In genomic region chr14:11670847-11671246, GRCm38 (mm10) we compare ENCODE assay signal across 15 mouse cellular contexts.
DNase-seq lines count a peak whose midpoint lies in the region; ATAC-seq and TF ChIP-seq lines count a peak whose summit lies in the region.
"Had no signal": no experiment of that assay in that cellular context is flagged by ENCODE, and none has a peak within 500 bp of the region (broad histone marks: within the 10 kb centered on the region; RNA-seq: fewer than 3 reads in every experiment).

No protein-coding gene starts in this region.

- H3K36me3 ChIP-seq in heart, embryonic 11.5 days (ENCODE audit: control insufficient read depth, insufficient read depth, low read length) = no peaks in the 10 kb centered on the region
- H3K36me3 ChIP-seq in hindbrain, embryonic 14.5 days (replicated peaks; ENCODE audit: control insufficient read depth, insufficient read depth) = no peaks in the 10 kb centered on the region
- H3K36me3 ChIP-seq in neural tube, embryonic 13.5 days = no peaks in the 10 kb centered on the region
- no peaks in the 10 kb centered on the region for H3K36me3 ChIP-seq in stomach, postnatal 0 days (ENCODE audit: control insufficient read depth, insufficient read depth, low read length)
- H3K36me3 ChIP-seq: embryonic facial prominence, embryonic 15.5 days had no signal

- peaks cover 15% of the 10 kb centered on the region; the same call in 1 of the 2 replicates for H3K4me1 ChIP-seq in heart, embryonic 11.5 days (ENCODE audit: control insufficient read depth, insufficient read depth, low read length)
- H3K4me1 ChIP-seq in hindbrain, embryonic 14.5 days (replicated peaks; ENCODE audit: control insufficient read depth, insufficient read depth, low read length) = peaks cover 23% of the 10 kb centered on the region
- peaks cover 31% of the 10 kb centered on the region for H3K4me1 ChIP-seq in neural tube, embryonic 13.5 days (replicated peaks)
- H3K4me1 ChIP-seq in stomach, postnatal 0 days (replicated peaks; ENCODE audit: control insufficient read depth, insufficient read depth) = no peaks in the 10 kb centered on the region

- H3K27ac ChIP-seq in heart, embryonic 11.5 days (ENCODE audit: low read depth, low read length) = no peak overlapping the region
- no peak overlapping the region for H3K27ac ChIP-seq in hindbrain, embryonic 14.5 days
- H3K27ac ChIP-seq in neural tube, embryonic 13.5 days (replicated peaks) = no peak overlapping the region
- no peak overlapping the region for H3K27ac ChIP-seq in stomach, postnatal 0 days (replicated peaks)
- H3K27ac ChIP-seq: embryonic facial prominence, embryonic 15.5 days; liver, embryonic 14.5 days had no signal

- no peak for DNase-seq in heart, postnatal 36 days
- peak; percentile 68 for DNase-seq in brain, embryonic 14.5 days (ENCODE audit: low read depth)
- no peak for DNase-seq in hindbrain, embryonic 14.5 days (ENCODE audit: low spot score)
- no peak for DNase-seq in ovary, postnatal 36 days (ENCODE audit: low spot score)
- DNase-seq in stomach, postnatal 0 days (ENCODE audit: low spot score) = no peak
- DNase-seq: adrenal gland, postnatal 25 days; cerebellum, adult 11 months; kidney, adult 2 months; lung, postnatal 36 days; thymus, postnatal 36 days had no signal

- 18% methylated on average over 6 of the region's 6 CpGs for WGBS in heart, embryonic 11.5 days (ENCODE audit: insufficient replicate concordance)
- WGBS in hindbrain, embryonic 14.5 days = 7% methylated on average over 6 of the region's 6 CpGs
- WGBS in neural tube, embryonic 13.5 days = 3% methylated on average over 6 of the region's 6 CpGs
- WGBS in stomach, postnatal 0 days = 28% methylated on average over 6 of the region's 6 CpGs

- no peak overlapping the region for H3K4me3 ChIP-seq in heart, embryonic 11.5 days (ENCODE audit: low read depth, low read length)
- no peak overlapping the region for H3K4me3 ChIP-seq in hindbrain, embryonic 14.5 days (replicated peaks; ENCODE audit: low read length)
- no peak overlapping the region for H3K4me3 ChIP-seq in neural tube, embryonic 13.5 days
- no peak overlapping the region for H3K4me3 ChIP-seq in stomach, postnatal 0 days (ENCODE audit: low read depth, low read length)
- H3K4me3 ChIP-seq: embryonic facial prominence, embryonic 15.5 days; myocyte had no signal

- TF ChIP-seq POLR2A in brain, embryonic 14.5 days (IDR thresholded peaks at IDR 0.05; ENCODE audit: borderline replicate concordance, extremely low read depth, insufficient read depth, insufficient read length, poor library complexity, severe bottlenecking) = no peak

- no peak overlapping the region for H3K9ac ChIP-seq in heart, embryonic 11.5 days (ENCODE audit: low read depth, low read length)
- 0 out of 2 replicates have a peak overlapping the region, but pooled peaks have one; percentile 25 for H3K9ac ChIP-seq in hindbrain, embryonic 14.5 days
- H3K9ac ChIP-seq in neural tube, embryonic 13.5 days = 0 out of 2 replicates have a peak overlapping the region, but pooled peaks have one; percentile 26
- no peak overlapping the region for H3K9ac ChIP-seq in stomach, postnatal 0 days (ENCODE audit: low read length)
- H3K9ac ChIP-seq: embryonic facial prominence, embryonic 15.5 days; liver, embryonic 14.5 days had no signal

- H3K27me3 ChIP-seq in heart, embryonic 11.5 days (ENCODE audit: control insufficient read depth, insufficient read depth, low read length) = no peaks in the 10 kb centered on the region
- no peaks in the 10 kb centered on the region for H3K27me3 ChIP-seq in hindbrain, embryonic 14.5 days (ENCODE audit: control insufficient read depth, insufficient read depth, low read length)
- H3K27me3 ChIP-seq in neural tube, embryonic 13.5 days = peaks cover 10% of the 10 kb centered on the region; the same call in 1 of the 2 replicates
- H3K27me3 ChIP-seq in stomach, postnatal 0 days (ENCODE audit: control insufficient read depth, insufficient read depth, low read length) = no peaks in the 10 kb centered on the region
- H3K27me3 ChIP-seq: embryonic facial prominence, embryonic 15.5 days had no signal

- no peak for ATAC-seq in heart, embryonic 11.5 days (replicated peaks; ENCODE audit: insufficient number of reproducible peaks, low FRiP score, low TSS enrichment)
- no peak for ATAC-seq in hindbrain, embryonic 14.5 days (ENCODE audit: low FRiP score)
- ATAC-seq in neural tube, embryonic 13.5 days (ENCODE audit: low read depth) = no peak
- ATAC-seq in stomach, postnatal 0 days (ENCODE audit: low FRiP score, low TSS enrichment) = no peak

- no peaks in the 10 kb centered on the region for H3K9me3 ChIP-seq in heart, embryonic 11.5 days (replicated peaks; ENCODE audit: control insufficient read depth, low read length)
- H3K9me3 ChIP-seq in hindbrain, embryonic 14.5 days (ENCODE audit: control insufficient read depth, low read length) = no peaks in the 10 kb centered on the region
- no peaks in the 10 kb centered on the region for H3K9me3 ChIP-seq in neural tube, embryonic 13.5 days
- no peaks in the 10 kb centered on the region for H3K9me3 ChIP-seq in stomach, postnatal 0 days (ENCODE audit: control insufficient read depth, low read length)
- H3K9me3 ChIP-seq: embryonic facial prominence, embryonic 15.5 days had no signal

- TF ChIP-seq EP300 in stomach, postnatal 0 days (optimal IDR thresholded peaks at IDR 0.05) = no peak

- H3K4me2 ChIP-seq in heart, embryonic 11.5 days = peak overlapping the region; percentile 35; the same call in 1 of the 2 replicates
- H3K4me2 ChIP-seq in hindbrain, embryonic 14.5 days (replicated peaks) = peak overlapping the region; percentile 15
- peak overlapping the region; percentile 24; the same call in 1 of the 2 replicates for H3K4me2 ChIP-seq in neural tube, embryonic 13.5 days
- H3K4me2 ChIP-seq in stomach, postnatal 0 days (replicated peaks; ENCODE audit: low read depth) = no peak overlapping the region
- H3K4me2 ChIP-seq: embryonic facial prominence, embryonic 15.5 days had no signal

- TF ChIP-seq CTCF in brain, embryonic 14.5 days (IDR thresholded peaks at IDR 0.05; ENCODE audit: borderline replicate concordance, extremely low read depth, insufficient read depth, insufficient read length) = no peak
- TF ChIP-seq CTCF in stomach, postnatal 0 days (IDR thresholded peaks at IDR 0.05; ENCODE audit: low read depth) = no peak

- intact Hi-C loops in heart, postnatal 36 days (cut with DNase I) = no loop called here

Comparison
In these comparisons a context has a peak if more than half of its experiments do, and no peak if none do; other contexts are left out.
1. H3K9ac ChIP-seq: peak in hindbrain, embryonic 14.5 days (single experiment) and neural tube, embryonic 13.5 days (single experiment); none in heart, embryonic 11.5 days (single experiment) and stomach, postnatal 0 days (single experiment).